ENCODE assay signal across 9 mouse cellular contexts in the genomic region with DNA sequence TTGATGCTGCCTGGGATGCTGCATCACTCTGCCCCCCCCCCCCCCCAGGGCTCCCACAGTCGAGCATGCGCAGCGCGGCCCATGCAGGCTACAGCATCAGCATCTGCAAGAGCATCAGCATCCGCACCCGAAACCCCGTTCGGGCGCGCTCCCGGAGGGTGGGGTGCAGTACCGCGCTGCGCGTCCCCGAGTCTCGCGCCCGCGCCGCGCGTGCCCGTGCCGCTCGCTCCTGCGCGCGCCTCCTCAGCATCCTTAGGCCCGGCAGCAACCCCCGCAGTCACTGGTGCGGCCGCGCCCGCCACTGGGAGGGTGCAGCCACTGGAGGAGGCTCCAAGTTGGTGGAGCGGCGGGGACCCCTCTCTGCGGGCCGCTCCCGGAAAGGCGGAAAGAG. TPM values are rescaled to one million over a fixed set of nuclear protein-coding genes. Genes with fewer than 3 reads are reported as not detected.
DNase-seq lines count a peak whose midpoint lies in the region; ATAC-seq and TF ChIP-seq lines count a peak whose summit lies in the region.
"Had no signal": no experiment of that assay in that cellular context is flagged by ENCODE, and none has a peak within 500 bp of the region (broad histone marks: within the 10 kb centered on the region; RNA-seq: fewer than 3 reads in every experiment).

A gene (plus strand): TSS at position 236 of the 391 bp plus-strand sequence.

- DNase-seq in heart, adult 11 months: peak; percentile 90
- no peak for DNase-seq in heart, adult 9 months (ENCODE audit: low spot score in 2 of 2)
- DNase-seq in brain, embryonic 18.5 days (ENCODE audit: low read depth, low spot score): peak; percentile 65
- peak; percentile 84 for DNase-seq in hindbrain, embryonic 11.5 days (ENCODE audit: low spot score)
- peak; percentile 85 to 91 for DNase-seq in left cerebral cortex, postnatal 25 days (ENCODE audit: low spot score in 2 of 2)
- DNase-seq in urinary bladder, postnatal 14 days (ENCODE audit: low spot score): peak; percentile 13

- peak within 1 kb of the TSS; percentile 84 for H3K4me3 ChIP-seq in forebrain, embryonic 12.5 days (replicated peaks)
- H3K4me3 ChIP-seq in hindbrain, embryonic 11.5 days (ENCODE audit: low read depth, low read length): peak within 1 kb of the TSS; percentile 61
- H3K4me3 ChIP-seq in myocyte: no peak within 1 kb of the TSS

- no peak within 1 kb of the TSS for H3ac ChIP-seq in myocyte (ENCODE audit: control insufficient read depth, insufficient read length)

- no peaks in the 10 kb centered on the region for H3K79me2 ChIP-seq in myocyte (ENCODE audit: control insufficient read depth, insufficient read depth)

- H3K27ac ChIP-seq in forebrain, embryonic 12.5 days: peak within 1 kb of the TSS; percentile 65
- H3K27ac ChIP-seq in hindbrain, embryonic 11.5 days (ENCODE audit: low read depth, low read length): peak within 1 kb of the TSS; percentile 58

- WGBS in forebrain, embryonic 12.5 days: 1% methylated on average over 39 of the region's 41 CpGs
- WGBS in hindbrain, embryonic 11.5 days: 1% methylated on average over 38 of the region's 41 CpGs

- peak within 1 kb of the TSS; percentile 84 for H3K9ac ChIP-seq in forebrain, embryonic 12.5 days
- H3K9ac ChIP-seq in hindbrain, embryonic 11.5 days (ENCODE audit: low read depth, low read length): peak within 1 kb of the TSS; percentile 73

- TF ChIP-seq POLR2A in myocyte (IDR thresholded peaks at IDR 0.05; ENCODE audit: insufficient read length, low read depth): no peak

- intact Hi-C loops in left cerebral cortex, postnatal 25 days (cut with DNase I): loop anchor here (2.0 to 5.0 kb wide), 3 partner anchors 13 to 268 kb away; a partner anchor contains a TSS

- H3K36me3 ChIP-seq in forebrain, embryonic 12.5 days (replicated peaks): no peaks in the 10 kb centered on the region
- no peaks in the 10 kb centered on the region for H3K36me3 ChIP-seq in hindbrain, embryonic 11.5 days (ENCODE audit: control insufficient read depth, insufficient read depth, low read length)
- H3K36me3 ChIP-seq in myocyte (ENCODE audit: control insufficient read depth, insufficient read depth): no peaks in the 10 kb centered on the region

- no peaks in the 10 kb centered on the region; the same call in 1 of the 2 replicates for H3K27me3 ChIP-seq in forebrain, embryonic 12.5 days
- no peaks in the 10 kb centered on the region for H3K27me3 ChIP-seq in hindbrain, embryonic 11.5 days (ENCODE audit: control insufficient read depth, insufficient read depth, low read length)
- H3K27me3 ChIP-seq in myocyte (ENCODE audit: control insufficient read depth, insufficient read depth, insufficient read length): peaks cover 15% of the 10 kb centered on the region

- peaks cover 7% of the 10 kb centered on the region for H3K4me1 ChIP-seq in forebrain, embryonic 12.5 days
- H3K4me1 ChIP-seq in hindbrain, embryonic 11.5 days (replicated peaks; ENCODE audit: control insufficient read depth, insufficient read depth, low read length): no peaks in the 10 kb centered on the region

- peak; percentile 86 for ATAC-seq in forebrain, embryonic 12.5 days (ENCODE audit: low FRiP score)
- ATAC-seq in hindbrain, embryonic 11.5 days (ENCODE audit: low FRiP score): peak; percentile 90

- H3K9me3 ChIP-seq in forebrain, embryonic 12.5 days: no peaks in the 10 kb centered on the region
- H3K9me3 ChIP-seq in hindbrain, embryonic 11.5 days (ENCODE audit: control insufficient read depth, low read length): no peaks in the 10 kb centered on the region

- peak within 1 kb of the TSS; percentile 92 for H3K4me2 ChIP-seq in forebrain, embryonic 12.5 days
- H3K4me2 ChIP-seq in hindbrain, embryonic 11.5 days (replicated peaks; ENCODE audit: low read depth, low read length): peak within 1 kb of the TSS; percentile 90
- peak within 1 kb of the TSS; percentile 24 for H3K4me2 ChIP-seq in myocyte (ENCODE audit: low read depth)

TF ChIP-seq in myocyte, 11 proteins besides CTCF, POLR2A, EP300 and RAD21:
- TF ChIP-seq MYOG (IDR thresholded peaks at IDR 0.05; ENCODE audit: control insufficient read depth in 1 of 3, insufficient read depth in 1 of 3, insufficient read length in 2 of 3, low read depth in 2 of 3): no peak
- TF ChIP-seq USF1 (IDR thresholded peaks at IDR 0.05; ENCODE audit: low read depth): no peak
- no peak for TF ChIP-seq MYOD1 (IDR thresholded peaks at IDR 0.05; ENCODE audit: control insufficient read depth in 1 of 3, insufficient read length in 2 of 3, low read depth in 2 of 3)
- TF ChIP-seq REST (IDR thresholded peaks at IDR 0.05; ENCODE audit: insufficient read depth, insufficient read length): no peak
- TF ChIP-seq POLR2AphosphoS2 (IDR thresholded peaks at IDR 0.05; ENCODE audit: insufficient read length, low read depth): no peak
- no peak for TF ChIP-seq SRF (IDR thresholded peaks at IDR 0.05; ENCODE audit: control insufficient read depth, insufficient read length, low read depth)

RNA-seq across cellular contexts. Expression of the gene that starts here (rescaled TPM):
- 11.5 and 13.4 TPM in 2 replicates for polyA plus RNA-seq in forebrain, embryonic 12.5 days (2016; fragmentation: Nextera tagmentation; extraction: Ambion mirVana)
- 8.4 and 9.2 TPM in 2 replicates for polyA plus RNA-seq in hindbrain, embryonic 11.5 days (2014; fragmentation: Nextera tagmentation; extraction: Ambion mirVana)
- total RNA-seq in left cerebral cortex, postnatal 25 days (2021): 100 to 1,000 TPM; 132 to 176 TPM
- polyA plus RNA-seq in myocyte (2012; fragmentation: generic; extraction: Trizol): 0.43 TPM
- total RNA-seq: hematopoietic stem cell, adult 5-6 weeks had no signal

Comparison
In these comparisons a context has a peak if more than half of its experiments do, and no peak if none do; other contexts are left out.
1. DNase-seq: peak in heart, adult 11 months (single experiment), brain, embryonic 18.5 days (single experiment), hindbrain, embryonic 11.5 days (single experiment), left cerebral cortex, postnatal 25 days (2 of 2) and urinary bladder, postnatal 14 days (single experiment); none in heart, adult 9 months (0 of 2).
2. H3K4me2 ChIP-seq: peak in every context shown above with its lines; median percentile 92 in forebrain, embryonic 12.5 days; 90 in hindbrain, embryonic 11.5 days; 24 in myocyte.